Mouse (Mus musculus) cerebellum, adult 11-12 months (tissue): ENCODE measurements around the gene Arl4a.

Source experiments
- DNase-seq: peaks from one replicate; pipeline ENCODE4 v3.0.0; 2022

Gene Arl4a

DNA sequence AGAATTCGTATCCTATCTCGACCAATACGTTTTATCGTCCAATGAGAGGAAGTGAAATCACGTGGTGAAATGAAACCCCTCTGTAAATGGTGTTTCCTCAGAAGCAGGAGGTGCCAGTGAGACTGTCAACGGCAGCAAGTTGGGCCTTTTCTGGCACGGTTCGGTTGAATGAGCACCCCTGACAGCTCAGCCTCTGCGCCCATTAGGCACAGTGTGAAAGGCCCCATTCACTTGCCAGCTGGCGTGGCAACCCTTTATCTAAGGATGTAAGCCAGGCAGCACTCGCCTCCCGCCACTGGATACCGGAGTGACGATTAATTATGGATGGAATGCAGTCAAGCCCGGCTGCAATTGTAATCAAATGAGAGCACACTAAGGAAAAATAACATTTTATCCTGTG, 81.4 kb downstream of the Arl4a start:
- DNase-seq = peak; percentile 45
